Mouse (Mus musculus) CD4-positive, CD25-positive, alpha-beta regulatory T cell, adult 9 weeks (primary cell): ENCODE results near the gene Pitpnm1. TPM values are rescaled to one million over a fixed set of nuclear protein-coding genes. Genes with fewer than 3 reads are reported as not detected.

Experiments
- polyA plus RNA-seq: library from polyadenylated mRNA; unstranded; fragments of 100-300 nt; shearing (Covaris generic); gene quantifications from one replicate; pipeline ENCODE4 v1.2.1, GENCODE M21; 2017

The Pitpnm1 gene
- 346 TPM for polyA plus RNA-seq

DNA sequence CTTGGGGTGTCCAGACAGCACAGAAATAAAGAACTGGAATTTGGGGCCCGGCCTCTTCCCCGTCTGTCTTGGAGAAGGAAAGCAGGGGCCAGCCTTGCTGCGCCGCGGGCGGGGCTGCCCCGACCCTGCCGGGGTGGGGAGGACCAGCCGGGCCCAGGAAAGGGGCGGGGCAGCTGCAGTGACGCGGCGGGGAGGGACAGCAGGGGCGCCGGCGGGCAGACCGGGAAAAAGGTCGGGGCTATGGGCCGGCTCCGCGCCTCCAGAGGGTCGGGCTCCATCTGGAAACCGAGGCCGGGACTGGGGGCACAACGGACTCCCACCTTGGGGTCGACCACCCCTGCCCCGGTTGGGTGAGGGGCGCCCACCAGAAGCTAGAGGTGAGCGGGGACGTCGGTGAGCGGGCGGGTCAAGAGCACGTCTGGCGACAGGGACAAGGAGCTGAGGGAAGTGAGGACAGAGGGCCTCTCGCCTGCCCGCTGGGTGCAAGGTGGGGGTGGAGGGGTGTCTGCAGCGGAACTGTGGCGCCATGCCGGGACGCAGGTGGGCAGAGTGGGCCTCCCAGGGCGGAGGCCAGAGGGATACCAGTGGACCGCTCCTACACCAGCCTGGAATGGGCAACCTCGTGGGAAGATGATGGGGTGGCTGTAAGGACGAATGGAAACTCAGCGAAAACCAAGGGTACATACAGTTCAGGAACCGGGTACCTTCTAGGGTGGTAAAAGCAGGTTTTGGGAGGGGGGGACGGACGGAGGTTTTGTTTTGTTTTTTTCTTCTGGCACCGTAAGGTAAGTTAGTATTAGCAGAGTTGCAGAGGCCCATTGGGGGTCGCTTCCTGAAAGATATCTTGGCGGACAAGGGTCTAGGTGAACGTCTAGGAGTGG lies at the start of gene Pitpnm1:
Gene Pitpnm1, plus strand, starts transcription at position 162 of the 881 bp plus-strand sequence.

GRCm38 (mm10) chr19:4059069-4059740 lies 40.6 kb upstream of the Pitpnm1 start, which contains the start of gene Gstp3:
Gstp3 (minus strand) TSS chr19:4059569.

DNA sequence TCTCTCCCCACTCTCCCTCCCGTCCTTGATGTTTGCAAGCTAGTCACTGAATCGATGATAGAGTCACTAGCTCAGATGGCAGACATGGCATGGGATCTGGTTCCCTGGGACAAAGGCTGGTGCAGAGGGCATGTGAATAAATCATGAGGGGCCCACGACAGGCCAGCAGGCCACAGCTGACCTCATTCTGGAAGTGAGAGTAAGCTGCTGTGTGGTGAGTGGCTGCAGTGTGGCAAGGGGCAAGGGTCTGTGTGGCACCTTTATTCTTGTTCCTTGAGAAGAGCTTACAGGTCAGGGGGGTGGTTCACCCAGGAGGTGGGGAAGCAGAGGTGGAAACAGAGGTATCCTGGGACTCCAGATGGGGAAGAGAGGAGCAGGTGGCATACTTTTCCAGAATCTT lies 18.4 kb upstream of the Pitpnm1 start, which contains the start of gene Cabp2:
Gene Cabp2, plus strand, starts transcription at position 185 of the 400 bp plus-strand sequence.

GRCm38 (mm10) chr19:4096642-4097440 lies 3.0 kb upstream of the Pitpnm1 start, which contains the start of gene Cdk2ap2:
Cdk2ap2 (plus strand) TSS chr19:4097182.

DNA sequence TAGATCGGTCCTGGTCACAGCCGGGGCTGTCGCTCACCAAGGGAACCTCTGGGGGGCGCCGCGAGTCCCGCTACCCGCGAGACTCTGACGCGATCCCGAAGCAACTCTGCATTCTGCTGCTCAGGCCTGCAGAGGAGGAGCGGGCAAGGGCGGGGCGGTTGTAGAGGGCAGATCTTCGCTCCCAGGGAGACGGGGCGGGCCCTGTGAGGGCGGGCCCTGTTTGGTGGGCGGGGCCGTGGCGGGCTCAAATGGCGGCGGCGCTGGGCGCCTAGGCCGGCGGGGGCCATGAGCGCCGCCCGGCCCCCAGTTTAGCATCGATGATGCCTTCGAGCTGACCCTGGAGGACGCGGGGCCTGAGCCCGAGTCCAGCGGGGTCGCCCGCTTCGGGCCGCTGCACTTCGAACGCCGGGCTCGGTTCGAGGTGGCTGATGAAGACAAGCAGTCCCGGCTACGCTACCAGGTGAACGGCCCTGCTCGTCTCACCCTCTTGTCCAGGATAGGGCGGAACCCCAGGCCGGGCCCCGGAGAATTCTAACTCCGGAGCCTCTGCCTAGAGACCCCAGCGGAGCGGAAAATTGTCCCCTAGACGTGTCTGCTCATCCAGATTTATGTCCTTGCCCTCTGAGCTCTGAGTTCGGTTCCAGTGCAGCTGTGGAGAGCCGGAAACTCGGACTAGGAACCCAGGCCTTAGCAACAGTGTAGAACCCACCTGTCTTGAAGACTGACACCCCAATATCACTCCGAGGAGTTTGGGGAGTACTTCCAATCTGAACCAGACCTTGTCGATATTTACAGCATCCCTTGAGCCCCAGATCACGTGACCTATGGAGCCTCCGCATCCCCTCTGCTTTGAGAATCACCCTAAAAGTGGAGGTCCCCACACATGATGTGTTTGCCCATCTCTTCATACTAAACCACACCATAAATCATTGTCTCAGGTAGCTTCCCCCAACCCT lies 26.2 kb downstream of the Pitpnm1 start, which contains the start of gene Aip:
Gene Aip, minus strand, starts transcription at position 118 of the 956 bp plus-strand sequence.

DNA sequence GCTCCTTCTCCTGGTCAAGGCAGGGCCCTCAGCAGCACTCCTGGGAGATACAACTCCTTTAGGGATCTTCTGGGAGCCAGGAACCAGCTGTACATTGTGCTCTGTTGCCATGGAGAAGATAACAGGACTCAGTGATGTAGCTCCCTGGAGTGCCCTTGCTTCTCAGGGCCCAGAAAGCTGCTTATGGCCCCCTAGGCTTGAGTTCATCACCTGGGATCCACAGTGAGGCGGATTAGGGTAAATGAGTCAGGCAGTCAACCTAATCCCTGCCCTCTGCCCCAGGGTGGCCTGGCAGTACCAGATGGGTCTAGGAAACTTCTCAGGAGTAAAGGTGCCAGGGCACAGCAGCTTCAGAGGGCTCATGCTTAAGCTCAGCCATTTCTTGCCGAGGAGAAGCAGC lies 39.6 kb downstream of the Pitpnm1 start, which contains the start of gene Gpr152:
Gene Gpr152, plus strand, starts transcription at position 342 of the 400 bp plus-strand sequence.

DNA sequence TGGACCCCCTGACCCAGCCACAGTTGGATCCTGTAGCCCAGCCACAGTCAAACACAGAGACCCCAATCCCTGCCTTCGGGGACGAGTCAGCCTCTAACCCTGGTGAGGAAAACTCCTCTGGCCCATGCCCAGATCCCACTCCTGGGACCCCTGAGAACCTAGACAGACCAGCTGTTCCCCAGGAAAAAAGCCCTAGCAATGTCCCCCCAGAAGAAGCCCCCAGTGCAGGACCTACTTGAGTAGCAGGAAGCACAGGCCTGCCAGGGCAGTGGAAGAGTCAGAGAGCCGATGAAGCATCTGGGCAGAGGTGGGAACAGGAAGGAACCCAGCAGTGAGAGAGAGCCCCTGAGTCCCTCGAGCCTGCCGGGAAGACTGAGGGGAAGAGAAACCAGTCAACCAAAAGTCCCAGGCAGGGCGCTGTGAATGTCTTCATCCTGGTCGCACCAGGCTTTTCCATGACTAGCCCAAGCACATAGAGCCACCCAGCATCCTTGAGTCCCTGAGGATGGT lies 44.0 kb downstream of the Pitpnm1 start, which contains the start of gene Cabp4:
Gene Cabp4, minus strand, starts transcription at position 275 of the 510 bp plus-strand sequence.

DNA sequence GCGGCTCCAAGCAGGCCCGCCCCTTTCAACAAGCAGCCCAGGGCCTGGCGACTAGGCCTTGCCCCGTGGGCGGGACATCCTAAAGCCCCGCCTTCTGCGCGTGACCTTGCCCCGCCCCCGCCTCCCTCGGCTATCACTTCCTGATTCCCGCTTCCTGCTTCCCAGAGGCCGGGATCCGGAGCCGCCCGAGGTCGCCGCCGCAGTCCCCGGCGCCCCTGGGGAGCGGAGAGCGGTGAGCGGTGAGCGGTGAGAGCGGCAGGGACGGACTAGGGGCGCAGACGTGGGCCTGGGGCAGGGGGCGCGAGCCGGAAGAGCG lies 48.7 kb downstream of the Pitpnm1 start, which contains the start of gene Coro1b:
Gene Coro1b, plus strand, starts transcription at position 129 of the 316 bp plus-strand sequence.

GRCm38 (mm10) chr19:4153232-4153654 lies 53.4 kb downstream of the Pitpnm1 start, which contains the start of gene Ptprcap:
Ptprcap (plus strand) TSS chr19:4153604.

DNA sequence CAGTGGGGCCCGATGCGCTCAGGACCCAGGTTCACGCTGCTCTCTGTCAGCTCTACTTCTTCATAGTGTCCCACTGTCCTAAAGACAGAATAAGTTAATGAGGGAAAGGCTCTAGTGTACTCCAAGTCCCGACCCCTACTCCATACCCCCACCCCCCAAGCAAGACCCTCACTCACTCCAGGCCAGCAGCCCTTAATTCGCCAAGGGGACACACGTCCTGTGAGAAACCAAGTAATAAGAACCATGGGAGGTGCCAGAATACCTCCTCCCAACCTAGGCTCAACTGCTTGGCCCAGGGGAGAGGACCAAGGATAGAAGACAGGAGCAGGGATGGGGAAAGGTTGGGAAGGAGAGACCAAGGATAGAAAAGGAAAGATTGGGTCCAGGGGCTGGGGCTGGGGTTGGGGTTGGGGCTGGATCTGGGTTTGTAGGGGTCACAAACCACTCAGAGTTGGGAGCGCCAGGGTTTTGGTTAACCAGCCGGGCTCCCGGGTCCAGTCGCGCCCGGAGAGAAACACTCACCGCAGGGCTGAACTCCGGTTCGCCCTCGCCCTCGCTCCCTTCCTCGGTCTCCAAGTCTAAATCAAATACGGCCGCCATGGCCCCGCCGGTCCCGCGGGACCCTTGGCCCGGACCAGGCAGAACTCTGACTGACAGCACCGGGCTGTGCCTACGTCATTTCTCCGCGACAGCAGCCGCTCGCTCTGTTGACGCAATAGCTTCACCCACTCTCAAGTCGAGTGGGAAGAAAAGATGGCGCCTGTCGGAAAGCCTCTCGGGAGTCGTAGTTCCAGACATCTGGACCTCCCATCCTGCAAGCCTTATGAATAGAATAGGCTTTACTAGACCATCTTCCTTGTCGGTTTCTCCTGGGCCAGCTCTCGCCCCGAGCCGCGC lies 63.1 kb downstream of the Pitpnm1 start, which contains the start of gene Rps6kb2:
Gene Rps6kb2, minus strand, starts transcription at position 709 of the 897 bp plus-strand sequence.

Other genes with a start within 250 kb of the Pitpnm1 start
- 2.1 TPM for gene Chka, start 248.2 kb upstream of the Pitpnm1 start, polyA plus RNA-seq
- gene Tcirg1, start 192.9 kb upstream of the Pitpnm1 start, polyA plus RNA-seq: 63.1 TPM
- 259 TPM for gene Ndufs8, start 187.2 kb upstream of the Pitpnm1 start, polyA plus RNA-seq
- gene Aldh3b1, start 170.2 kb upstream of the Pitpnm1 start, polyA plus RNA-seq: 0.29 TPM
- 47.5 TPM for gene Unc93b1, start 164.8 kb upstream of the Pitpnm1 start, polyA plus RNA-seq
- gene Aldh3b3, start 141.4 kb upstream of the Pitpnm1 start, polyA plus RNA-seq: not detected
- not detected for gene Aldh3b2, start 127.7 kb upstream of the Pitpnm1 start, polyA plus RNA-seq
- 0.71 TPM for gene Acy3, start 113.4 kb upstream of the Pitpnm1 start, polyA plus RNA-seq
- gene Tbx10, start 107.2 kb upstream of the Pitpnm1 start, polyA plus RNA-seq: not detected
- 9.1 TPM for gene Nudt8, start 99.4 kb upstream of the Pitpnm1 start, polyA plus RNA-seq
- gene Gm49405, start 99.4 kb upstream of the Pitpnm1 start, polyA plus RNA-seq: 1.4 TPM
- gene Doc2g, start 96.7 kb upstream of the Pitpnm1 start, polyA plus RNA-seq: 2.1 TPM
- gene Ndufv1, start 87.2 kb upstream of the Pitpnm1 start, polyA plus RNA-seq: 169 TPM
- 708 TPM for gene Gstp1, start 62.0 kb upstream of the Pitpnm1 start, polyA plus RNA-seq
- gene Gstp2, start 54.0 kb upstream of the Pitpnm1 start, polyA plus RNA-seq: 3.2 TPM
- gene Gstp3, start 40.4 kb upstream of the Pitpnm1 start, polyA plus RNA-seq: 149 TPM
- not detected for gene Cabp2, start 18.4 kb upstream of the Pitpnm1 start, polyA plus RNA-seq
- 1,029 TPM for gene Cdk2ap2, start 2.8 kb upstream of the Pitpnm1 start, polyA plus RNA-seq
- 228 TPM for gene Aip, start 25.9 kb downstream of the Pitpnm1 start, polyA plus RNA-seq
- gene Gpr152, start 39.8 kb downstream of the Pitpnm1 start, polyA plus RNA-seq: not detected
- 0.38 TPM for gene Cabp4, start 44.0 kb downstream of the Pitpnm1 start, polyA plus RNA-seq
- 424 TPM for gene Coro1b, start 48.6 kb downstream of the Pitpnm1 start, polyA plus RNA-seq
- gene Ptprcap, start 53.6 kb downstream of the Pitpnm1 start, polyA plus RNA-seq: 1,706 TPM
- gene Rps6kb2, start 63.4 kb downstream of the Pitpnm1 start, polyA plus RNA-seq: 58.8 TPM
- 11.0 TPM for gene Carns1, start 75.5 kb downstream of the Pitpnm1 start, polyA plus RNA-seq
- 828 TPM for gene Tbc1d10c, start 91.3 kb downstream of the Pitpnm1 start, polyA plus RNA-seq
- 1,287 TPM for gene Ppp1ca, start 92.1 kb downstream of the Pitpnm1 start, polyA plus RNA-seq
- 82.8 TPM for gene Rad9a, start 101.7 kb downstream of the Pitpnm1 start, polyA plus RNA-seq
- 39.2 TPM for gene Clcf1, start 114.2 kb downstream of the Pitpnm1 start, polyA plus RNA-seq
- gene AC109138.7, start 114.4 kb downstream of the Pitpnm1 start, polyA plus RNA-seq: not detected
- gene Pold4, start 131.9 kb downstream of the Pitpnm1 start, polyA plus RNA-seq: 139 TPM
- 1.5 TPM for gene Ssh3, start 169.2 kb downstream of the Pitpnm1 start, polyA plus RNA-seq
- gene Ankrd13d, start 183.1 kb downstream of the Pitpnm1 start, polyA plus RNA-seq: 3.8 TPM
- gene Grk2, start 206.2 kb downstream of the Pitpnm1 start, polyA plus RNA-seq: 52.5 TPM